Mouse (Mus musculus): ENCODE data around the gene Bad. TPM values are rescaled to one million over a fixed set of nuclear protein-coding genes. Genes with fewer than 3 reads are reported as not detected.
A peak's percentile ranks its signal among the peaks of the same experiment; 100 is the strongest.

The Bad gene
- total and polyA plus RNA-seq, 2 experiments from 2014 or later: 56.5 to 95.3 TPM

- WGBS: 57% methylated on average over 5 of the region's 5 CpGs
- no peak for TF ChIP-seq CTCF (IDR thresholded peaks at IDR 0.05; ENCODE audit: low read depth)
- peak overlapping the region; percentile 62; the same call in 1 of the 2 replicates for H3K9ac ChIP-seq
- H3K4me3 ChIP-seq (ENCODE audit: low read depth, low read length): peak overlapping the region; percentile 46
- H3K4me2 ChIP-seq (ENCODE audit: low read depth): peak overlapping the region; percentile 92
- DNase-seq: no peak
- no peak overlapping the region for H3K27ac ChIP-seq (ENCODE audit: low read depth, low read length)
- no peaks in the 10 kb centered on the region for H3K27me3 ChIP-seq (ENCODE audit: insufficient read depth, low read length)
- peaks cover 12% of the 10 kb centered on the region; the same call in 1 of the 2 replicates for H3K4me1 ChIP-seq (ENCODE audit: insufficient read depth)
- ATAC-seq: no peak
- no peaks in the 10 kb centered on the region for H3K9me3 ChIP-seq (ENCODE audit: low read length)
- peaks cover 14% of the 10 kb centered on the region; the same call in 1 of the 2 replicates for H3K36me3 ChIP-seq (ENCODE audit: insufficient read depth)
Observed at GRCm38 (mm10) chr19:6949951-6950350, 8.3 kb downstream of the Bad start.

GRCm38 (mm10) chr19:6950613-6951153 lies 9.0 kb downstream of the Bad start:
- DNase-seq (peak; percentile 78), ATAC-seq (peak; percentile 60)
- Histone ChIP-seq H3K27me3 (ENCODE audit: insufficient read depth, low read length) (no peaks in the 10 kb centered on the region), H3K4me1 (ENCODE audit: insufficient read depth) (peaks cover 12% of the 10 kb centered on the region; the same call in 1 of the 2 replicates), H3K4me2 (ENCODE audit: low read depth) (peak overlapping the region; percentile 92), H3K9ac (peak overlapping the region; percentile 62), H3K36me3 (ENCODE audit: insufficient read depth) (peaks cover 14% of the 10 kb centered on the region; the same call in 1 of the 2 replicates), H3K4me3 (ENCODE audit: low read depth, low read length) (peak overlapping the region; percentile 46), H3K27ac (ENCODE audit: low read depth, low read length) (peak overlapping the region; percentile 79), H3K9me3 (ENCODE audit: low read length) (no peaks in the 10 kb centered on the region)
- WGBS: 2% methylated on average over 28 of the region's 28 CpGs
- no peak for TF ChIP-seq CTCF (IDR thresholded peaks at IDR 0.05; ENCODE audit: low read depth)

- no peak; the same call in 1 of the 2 replicates for TF ChIP-seq CTCF (IDR thresholded peaks at IDR 0.05; ENCODE audit: low read depth)
- H3K36me3 ChIP-seq (ENCODE audit: insufficient read depth): peaks cover 7% of the 10 kb centered on the region; the same call in 1 of the 2 replicates
- H3K4me1 ChIP-seq (ENCODE audit: insufficient read depth): peaks cover 12% of the 10 kb centered on the region; the same call in 1 of the 2 replicates
- H3K27me3 ChIP-seq (ENCODE audit: insufficient read depth, low read length): no peaks in the 10 kb centered on the region
- peak overlapping the region; percentile 46 for H3K4me3 ChIP-seq (ENCODE audit: low read depth, low read length)
- H3K4me2 ChIP-seq (ENCODE audit: low read depth): peak overlapping the region; percentile 92
- no peaks in the 10 kb centered on the region for H3K9me3 ChIP-seq (ENCODE audit: low read length)
- DNase-seq (peak; percentile 94), ATAC-seq (peak; percentile 92)
- peak overlapping the region; percentile 62 for H3K9ac ChIP-seq
- H3K27ac ChIP-seq (ENCODE audit: low read depth, low read length): peak overlapping the region; percentile 79
- under 1% methylated on average over 35 of the region's 35 CpGs for WGBS
Observed at GRCm38 (mm10) chr19:6951381-6951968, 9.8 kb downstream of the Bad start.

- H3K4me3 ChIP-seq (ENCODE audit: low read depth, low read length): peak overlapping the region; percentile 46
- H3K9ac ChIP-seq: peak overlapping the region; percentile 58
- H3K36me3 ChIP-seq (ENCODE audit: insufficient read depth): peaks cover 3% of the 10 kb centered on the region; the same call in 1 of the 2 replicates
- no peaks in the 10 kb centered on the region for H3K9me3 ChIP-seq (ENCODE audit: low read length)
- H3K4me1 ChIP-seq (ENCODE audit: insufficient read depth): peaks cover 12% of the 10 kb centered on the region; the same call in 1 of the 2 replicates
- H3K27me3 ChIP-seq (ENCODE audit: insufficient read depth, low read length): no peaks in the 10 kb centered on the region
- 2% methylated on average over 31 of the region's 31 CpGs for WGBS
- ATAC-seq: peak; percentile 44
- peak overlapping the region; percentile 92 for H3K4me2 ChIP-seq (ENCODE audit: low read depth)
- H3K27ac ChIP-seq (ENCODE audit: low read depth, low read length): peak overlapping the region; percentile 79
- peak; percentile 70 for DNase-seq
- no peak for TF ChIP-seq CTCF (IDR thresholded peaks at IDR 0.05; ENCODE audit: low read depth)
Observed at GRCm38 (mm10) chr19:6951994-6952711, 10.5 kb downstream of the Bad start.

- H3K9me3 ChIP-seq (ENCODE audit: low read length): no peaks in the 10 kb centered on the region
- TF ChIP-seq CTCF (IDR thresholded peaks at IDR 0.05; ENCODE audit: low read depth): no peak
- peak overlapping the region; percentile 79; the same call in 1 of the 2 replicates for H3K27ac ChIP-seq (ENCODE audit: low read depth, low read length)
- peak overlapping the region; percentile 58; the same call in 1 of the 2 replicates for H3K9ac ChIP-seq
- H3K27me3 ChIP-seq (ENCODE audit: insufficient read depth, low read length): no peaks in the 10 kb centered on the region
- peaks cover 12% of the 10 kb centered on the region; the same call in 1 of the 2 replicates for H3K4me1 ChIP-seq (ENCODE audit: insufficient read depth)
- ATAC-seq (no peak), DNase-seq (no peak)
- peaks cover 3% of the 10 kb centered on the region; the same call in 1 of the 2 replicates for H3K36me3 ChIP-seq (ENCODE audit: insufficient read depth)
- peak overlapping the region; percentile 92 for H3K4me2 ChIP-seq (ENCODE audit: low read depth)
- no peak overlapping the region for H3K4me3 ChIP-seq (ENCODE audit: low read depth, low read length)
- WGBS: 11% methylated on average over 3 of the region's 3 CpGs
Observed at GRCm38 (mm10) chr19:6952712-6953037, 11.0 kb downstream of the Bad start.

GRCm38 (mm10) chr19:6954046-6954445 lies 12.4 kb downstream of the Bad start:
- Histone ChIP-seq H3K4me1 (ENCODE audit: insufficient read depth) (peaks cover 12% of the 10 kb centered on the region; the same call in 1 of the 2 replicates), H3K27ac (ENCODE audit: low read depth, low read length) (no peak overlapping the region), H3K9me3 (ENCODE audit: low read length) (no peaks in the 10 kb centered on the region), H3K4me3 (ENCODE audit: low read depth, low read length) (no peak overlapping the region), H3K27me3 (ENCODE audit: insufficient read depth, low read length) (no peaks in the 10 kb centered on the region), H3K36me3 (ENCODE audit: insufficient read depth) (peaks cover 7% of the 10 kb centered on the region; the same call in 1 of the 2 replicates), H3K4me2 (ENCODE audit: low read depth) (no peak overlapping the region), H3K9ac (no peak overlapping the region)
- DNase-seq (no peak), ATAC-seq (no peak)
- peak; percentile 45 for TF ChIP-seq CTCF (IDR thresholded peaks at IDR 0.05; ENCODE audit: low read depth)
- WGBS: 48% methylated on average over 9 of the region's 9 CpGs

All from forebrain, postnatal 0 days (tissue).